Mouse (Mus musculus) midbrain, postnatal 0 days (tissue): ENCODE data around the gene Atg4d. TPM values are rescaled to one million over a fixed set of nuclear protein-coding genes. Genes with fewer than 3 reads are reported as not detected.
A peak's percentile ranks its signal among the peaks of the same experiment; 100 is the strongest.
"Not testable (repeated sequence)": the region's sequence is repeated elsewhere in the genome, so short reads cannot be mapped to it uniquely, and the experiment has no call there.

Experiments used
- ATAC-seq: fragments of 200-750 bp; cut with Nextera tagmentation; 2 replicates; pipeline ENCODE4 v1.8.0; 2017; ENCODE audit warnings: moderate number of reproducible peaks, mild to moderate bottlenecking, moderate TSS enrichment, moderate library complexity; ENCODE audit not compliant: low FRiP score
- DNase-seq: peaks from one replicate; pipeline ENCODE4 v3.0.0-alpha.2; 2015; ENCODE audit warnings: low spot score
- H3K27ac ChIP-seq: fragments of 300-500 bp; sonication (generic); 2 replicates; pipeline ENCODE4 v1.5.1; 2014; ENCODE audit warnings: low read depth, mild to moderate bottlenecking, low read length, mixed read lengths
- H3K27me3 ChIP-seq: fragments of 300-500 bp; sonication (generic); 2 replicates; pipeline ENCODE4 v1.6.1; 2014; ENCODE audit warnings: low read length, control low read depth, mixed read lengths; ENCODE audit not compliant: insufficient read depth
- H3K36me3 ChIP-seq: fragments of 300-500 bp; sonication (generic); 2 replicates; pipeline ENCODE4 v1.6.1; 2014; ENCODE audit warnings: low read length, control low read depth, mixed read lengths; ENCODE audit not compliant: insufficient read depth
- H3K4me1 ChIP-seq: fragments of 300-500 bp; sonication (generic); 2 replicates; pipeline ENCODE4 v1.6.1; 2014; ENCODE audit warnings: mild to moderate bottlenecking, control low read depth, antibody characterized with exemption, low read length, mixed read lengths; ENCODE audit not compliant: insufficient read depth
- H3K4me2 ChIP-seq: fragments of 300-500 bp; sonication (generic); 2 replicates; pipeline ENCODE4 v1.6.1; 2014; ENCODE audit warnings: low read depth, mild to moderate bottlenecking, low read length, mixed read lengths; ENCODE audit not compliant: poor library complexity, severe bottlenecking
- H3K4me3 ChIP-seq: fragments of 300-500 bp; sonication (generic); 2 replicates; pipeline ENCODE4 v1.5.1; 2014; ENCODE audit warnings: low read depth, mild to moderate bottlenecking, low read length, moderate library complexity
- H3K9ac ChIP-seq: fragments of 300-500 bp; sonication (generic); replicated peaks from 2 replicates; pipeline ENCODE4 v1.6.1; 2014; ENCODE audit warnings: mild to moderate bottlenecking, low read length, moderate library complexity, mixed read lengths; ENCODE audit not compliant: poor library complexity, severe bottlenecking
- H3K9me3 ChIP-seq: fragments of 300-500 bp; sonication (generic); 2 replicates; pipeline ENCODE4 v1.6.1; 2016; ENCODE audit warnings: low read length, control low read depth
- CTCF ChIP-seq: IDR thresholded peaks from 2 replicates; pipeline ENCODE4 v1.5.1; 2016; ENCODE audit warnings: antibody characterized with exemption, mild to moderate bottlenecking
- WGBS: fragments of 180-500 bp; shearing (Covaris S2); extraction: QIAGEN DNeasy Blood & Tissue Kit; methylation state at CpG from one replicate; pipeline ENCODE4 v1.1.7; 2014; 5-methylcytosine and 5-hydroxymethylcytosine counted together
- polyA plus RNA-seq: library from polyadenylated mRNA; unstranded; fragments of >200 nt; fragmentation: Nextera tagmentation; extraction: Ambion mirVana; gene quantifications from 2 replicates; pipeline ENCODE4 v1.2.1, GENCODE M21; 2015
- total RNA-seq: library from RNA; depleted of rRNA; stranded (reverse); fragments of >200 nt; gene quantifications from 2 replicates; pipeline ENCODE4 v1.2.3, GENCODE M21; 2014

Atg4d gene
- total and polyA plus RNA-seq, 2 experiments from 2014 or later: 26.3 to 26.6 TPM

DNA sequence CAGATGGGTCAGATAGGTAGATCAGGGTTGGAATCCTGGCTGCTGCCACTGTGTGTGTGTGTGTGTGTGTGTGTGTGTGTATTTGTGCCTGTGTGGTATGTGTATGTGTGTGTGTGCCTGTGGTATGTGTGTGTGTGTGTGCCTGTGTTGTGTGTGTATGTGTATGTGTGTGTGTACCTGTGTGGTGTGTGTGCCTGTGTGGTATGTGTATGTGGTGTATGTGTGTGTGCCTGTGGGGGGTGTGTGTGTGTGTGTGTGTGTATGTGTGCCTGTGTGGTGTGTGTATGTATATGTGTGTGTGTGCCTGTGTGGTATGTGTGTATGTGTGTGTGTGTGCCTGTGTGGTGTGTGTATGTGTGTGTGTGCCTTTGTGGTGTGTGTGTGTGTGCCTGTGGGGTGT is 10.4 kb upstream of the Atg4d start:
- H3K36me3 ChIP-seq: no peaks in the 10 kb centered on the region

DNA sequence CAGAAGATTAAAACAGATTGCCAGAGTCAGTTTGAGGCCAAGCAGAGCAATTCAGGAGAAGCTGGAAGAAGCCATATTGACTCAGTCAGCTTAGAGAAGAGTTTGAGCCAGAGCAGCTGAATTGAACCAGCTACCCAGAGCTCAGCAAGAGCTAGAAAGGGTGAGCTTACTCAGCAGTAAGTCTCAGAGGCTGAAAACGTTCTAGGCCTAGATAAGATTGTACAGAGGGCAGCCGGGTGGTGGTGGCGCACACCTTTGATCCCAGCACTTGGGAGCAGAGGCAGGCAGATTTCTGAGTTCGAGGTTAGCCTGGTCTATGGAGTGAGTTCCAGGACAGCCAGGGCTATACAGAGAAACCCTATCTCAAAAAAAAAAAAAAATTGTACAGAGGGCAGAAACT is 8.7 kb upstream of the Atg4d start:
- not testable (repeated sequence) for H3K27me3 ChIP-seq, H3K4me3 ChIP-seq, H3K36me3 ChIP-seq, DNase-seq, H3K9ac ChIP-seq, ATAC-seq, H3K4me1 ChIP-seq, H3K4me2 ChIP-seq, H3K9me3 ChIP-seq, H3K27ac ChIP-seq
- WGBS: 79% methylated on average over 4 of the region's 4 CpGs

More for the DNA sequence above, 10.4 kb upstream of the Atg4d start:
- TF ChIP-seq CTCF: no peak
- Histone ChIP-seq H3K4me1 (no peaks in the 10 kb centered on the region), H3K4me3 (no peak overlapping the region), H3K9me3 (no peaks in the 10 kb centered on the region), H3K27ac (no peak overlapping the region), H3K4me2 (no peak overlapping the region), H3K27me3 (peaks cover 7% of the 10 kb centered on the region), H3K9ac (no peak overlapping the region)
- DNase-seq: no peak
- ATAC-seq: no peak

DNA sequence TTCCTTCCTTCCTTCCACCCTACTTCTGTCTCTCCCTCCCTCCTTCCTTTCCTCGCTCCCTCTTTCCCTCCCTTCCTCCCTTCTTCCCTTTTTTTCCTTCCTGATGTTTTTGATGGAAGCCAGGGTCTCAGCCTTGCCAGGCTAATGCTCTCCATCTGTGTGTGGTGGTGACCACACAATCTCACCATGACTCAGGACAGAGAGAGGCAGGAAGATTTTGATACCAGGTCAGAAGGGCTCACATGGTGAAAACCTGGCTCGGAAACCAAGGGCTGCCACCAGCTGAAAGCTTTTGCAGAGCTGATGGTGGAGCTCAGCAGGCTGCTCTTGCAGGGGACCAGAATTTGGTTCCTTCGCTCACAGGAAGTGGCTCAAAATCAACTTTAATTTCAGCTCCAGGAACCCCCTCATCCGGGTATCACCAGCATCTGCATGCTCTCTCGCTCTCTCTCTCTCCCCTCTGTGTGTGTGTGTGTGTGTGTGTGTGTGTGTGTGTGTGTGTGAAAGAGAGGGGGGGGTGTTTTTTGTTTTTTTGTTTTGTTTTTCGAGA is 4.5 kb upstream of the Atg4d start:
- H3K4me3 ChIP-seq: no peak overlapping the region
- DNase-seq (no peak), ATAC-seq (no peak)
- no peak overlapping the region for H3K4me2 ChIP-seq
- H3K27me3 ChIP-seq: no peaks in the 10 kb centered on the region
- H3K9me3 ChIP-seq: no peaks in the 10 kb centered on the region
- no peaks in the 10 kb centered on the region for H3K4me1 ChIP-seq
- 72% methylated on average over 6 of the region's 6 CpGs for WGBS
- H3K27ac ChIP-seq: no peak overlapping the region
- H3K36me3 ChIP-seq: no peaks in the 10 kb centered on the region
- TF ChIP-seq CTCF: no peak
- no peak overlapping the region for H3K9ac ChIP-seq

DNA sequence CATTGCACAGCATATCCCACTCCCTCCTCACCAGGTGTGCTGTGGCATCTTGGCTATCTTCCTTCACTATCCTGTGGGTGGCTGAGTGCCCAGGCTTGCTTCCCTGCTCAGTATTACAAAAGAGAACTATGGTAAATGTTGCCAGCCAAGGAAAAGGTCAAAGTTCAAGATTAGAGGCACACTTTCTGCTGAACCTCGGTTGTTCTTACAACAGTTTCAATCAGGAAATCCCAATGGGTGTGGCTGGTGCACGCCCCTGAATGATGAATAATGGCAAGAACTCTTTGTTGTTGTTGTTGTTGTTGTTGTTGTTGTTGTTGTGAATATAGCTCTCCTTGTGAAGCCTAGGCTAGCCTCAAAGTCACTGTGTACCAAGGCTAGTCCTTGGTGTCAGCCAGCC is 3.3 kb upstream of the Atg4d start:
- Histone ChIP-seq H3K9ac (no peak overlapping the region), H3K36me3 (no peaks in the 10 kb centered on the region; the same call in 1 of the 2 replicates), H3K4me3 (no peak overlapping the region), H3K4me1 (peaks cover 5% of the 10 kb centered on the region; the same call in 1 of the 2 replicates), H3K27me3 (no peaks in the 10 kb centered on the region), H3K4me2 (no peak overlapping the region), H3K9me3 (no peaks in the 10 kb centered on the region), H3K27ac (no peak overlapping the region)
- WGBS: 67% methylated on average over 2 of the region's 2 CpGs
- DNase-seq (no peak), ATAC-seq (no peak)
- TF ChIP-seq CTCF: no peak

DNA sequence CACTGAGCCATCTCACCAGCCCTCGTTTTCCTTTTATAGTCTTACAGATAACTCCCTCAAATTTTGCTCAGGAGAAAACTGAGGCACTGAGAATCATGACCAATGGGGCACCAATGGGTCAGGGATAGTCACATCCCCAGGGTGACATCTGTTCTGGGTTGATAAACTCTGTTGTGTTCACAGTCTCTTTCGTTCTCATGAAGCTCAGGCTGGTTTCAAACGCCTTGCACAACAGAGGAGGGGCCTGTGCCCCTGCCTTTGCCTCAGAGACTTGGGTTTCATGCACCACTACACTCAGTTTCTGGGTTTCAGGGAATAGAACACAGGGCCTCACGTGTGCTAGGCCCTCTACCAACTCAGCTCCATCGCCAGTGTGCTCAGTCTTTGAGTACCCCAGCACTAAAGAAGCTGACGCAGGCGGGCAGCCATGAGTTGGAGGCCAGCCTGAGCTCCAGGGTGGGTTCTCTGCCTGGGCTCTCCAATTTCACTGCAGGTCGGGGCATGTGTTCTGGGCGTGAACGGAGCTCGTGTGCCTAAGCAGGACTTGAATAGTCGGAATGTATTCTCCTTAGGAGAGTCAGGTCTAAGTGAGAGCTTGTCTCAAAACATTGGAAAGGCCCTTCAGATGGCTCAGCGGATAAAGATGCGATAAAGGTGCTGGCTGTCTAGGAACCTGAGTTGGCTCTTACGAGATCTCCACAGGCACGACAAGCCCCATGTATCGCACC is 657 bp upstream of the Atg4d start:
- peaks cover 5% of the 10 kb centered on the region; the same call in 1 of the 2 replicates for H3K4me1 ChIP-seq
- H3K4me3 ChIP-seq: peak overlapping the region; percentile 55
- no peak for TF ChIP-seq CTCF
- peak; percentile 22; the same call in 1 of the 2 replicates for ATAC-seq
- H3K36me3 ChIP-seq: peaks cover 12% of the 10 kb centered on the region
- H3K4me2 ChIP-seq: peak overlapping the region; percentile 78
- WGBS: 15% methylated on average over 17 of the region's 17 CpGs
- H3K27me3 ChIP-seq: no peaks in the 10 kb centered on the region
- H3K9ac ChIP-seq: peak overlapping the region; percentile 58
- DNase-seq: no peak
- peak overlapping the region; percentile 62 for H3K27ac ChIP-seq
- no peaks in the 10 kb centered on the region for H3K9me3 ChIP-seq

DNA sequence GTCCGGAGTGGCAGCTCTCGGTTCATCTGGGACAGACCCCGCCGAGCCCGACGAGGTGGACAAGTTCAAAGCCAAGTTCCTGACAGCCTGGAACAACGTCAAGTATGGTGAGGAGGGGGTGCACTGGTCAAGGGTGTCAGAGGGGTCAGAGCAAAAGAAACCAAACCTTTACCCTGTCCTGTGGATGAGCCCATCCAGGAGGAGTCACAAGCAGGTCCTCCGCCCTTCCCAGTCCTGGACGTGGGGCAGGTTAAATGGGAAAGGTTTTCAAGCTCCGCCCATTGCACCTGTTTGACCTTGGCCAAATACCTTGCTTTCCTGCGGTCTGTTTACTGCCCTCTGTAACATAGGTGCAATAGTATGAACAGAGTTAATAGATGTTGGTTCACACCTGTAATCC is 518 bp downstream of the Atg4d start:
- WGBS: 7% methylated on average over 11 of the region's 11 CpGs

More for the DNA sequence above, 518 bp downstream of the Atg4d start:
- peak; percentile 17 for ATAC-seq
- DNase-seq: no peak
- Histone ChIP-seq H3K9ac (peak overlapping the region; percentile 58), H3K27me3 (no peaks in the 10 kb centered on the region), H3K4me1 (peaks cover 5% of the 10 kb centered on the region; the same call in 1 of the 2 replicates), H3K36me3 (peaks cover 21% of the 10 kb centered on the region), H3K4me2 (peak overlapping the region; percentile 78), H3K9me3 (no peaks in the 10 kb centered on the region), H3K4me3 (peak overlapping the region; percentile 55), H3K27ac (0 out of 2 replicates have a peak overlapping the region, but pooled peaks have one; percentile 4)
- TF ChIP-seq CTCF: no peak
